Mouse (Mus musculus) bone marrow macrophage, adult 2 months (primary cell): ENCODE measurements at regions not wholly inside any gene's neighbourhood (a gene's known extent, or its start where the extent isn't known, plus 50 kb on each side); places are given as distances from the start of the nearest gene placed in this dataset.

Experiments
- CTCF ChIP-seq: IDR thresholded peaks from 2 replicates; pipeline ENCODE4 v1.5.1; 2012; ENCODE audit warnings: low read depth, mild to moderate bottlenecking, low read length, moderate library complexity
- POLR2A ChIP-seq: IDR thresholded peaks from 2 replicates; pipeline ENCODE4 v1.6.1; 2012; ENCODE audit warnings: mild to moderate bottlenecking, low read depth, low read length, borderline replicate concordance

GRCm38 (mm10) chr13:53543291-53543690, 70.4 kb upstream of the Msx2 start:
- no peak for TF ChIP-seq POLR2A
- TF ChIP-seq CTCF: no peak
